Mouse (Mus musculus) thymus, adult 2 months (tissue): ENCODE data around the gene Atf1.

Experiments
- CTCF ChIP-seq: fragments of 200-500 bp; IDR thresholded peaks from 2 replicates; pipeline ENCODE4 v1.5.1; 2012; ENCODE audit warnings: mild to moderate bottlenecking, control low read depth, low read length, moderate library complexity, borderline replicate concordance; ENCODE audit not compliant: control insufficient read depth, poor library complexity, insufficient read depth; ENCODE audit errors: extremely low read depth
- POLR2A ChIP-seq: fragments of 200-500 bp; IDR thresholded peaks from 2 replicates; pipeline ENCODE4 v1.6.1; 2012; ENCODE audit warnings: mild to moderate bottlenecking, low read length, control low read depth, moderate library complexity; ENCODE audit not compliant: control insufficient read depth, poor library complexity, insufficient read depth; ENCODE audit errors: extremely low read depth

GRCm38 (mm10) chr15:100202431-100203015 is 25.1 kb upstream of the Atf1 start:
- TF ChIP-seq CTCF (no peak), POLR2A (no peak)
